Mouse (Mus musculus) lung, embryonic 16.5 days (tissue): ENCODE results near the gene Rpl38. TPM values are rescaled to one million over a fixed set of nuclear protein-coding genes. Genes with fewer than 3 reads are reported as not detected.

ENCODE experiments used
- ATAC-seq: fragments of 200-750 bp; cut with Nextera tagmentation; 2 replicates; pipeline ENCODE4 v1.8.0; 2017; ENCODE audit warnings: low read depth, mild to moderate bottlenecking, moderate library complexity
- H3K27ac ChIP-seq: fragments of 300-500 bp; sonication (generic); 2 replicates; pipeline ENCODE4 v1.5.1; 2014; ENCODE audit warnings: mild to moderate bottlenecking, control low read depth, low read length
- H3K27me3 ChIP-seq: fragments of 300-500 bp; sonication (generic); 2 replicates; pipeline ENCODE4 v1.6.1; 2014; ENCODE audit warnings: low read depth, low read length, mixed read lengths; ENCODE audit not compliant: control insufficient read depth, insufficient read depth
- H3K36me3 ChIP-seq: fragments of 300-500 bp; sonication (generic); 2 replicates; pipeline ENCODE4 v1.6.1; 2014; ENCODE audit warnings: low read length; ENCODE audit not compliant: control insufficient read depth, insufficient read depth
- H3K4me1 ChIP-seq: fragments of 300-500 bp; sonication (generic); replicated peaks from 2 replicates; pipeline ENCODE4 v1.6.1; 2014; ENCODE audit warnings: low read length, mixed read lengths; ENCODE audit not compliant: control insufficient read depth, insufficient read depth
- H3K4me2 ChIP-seq: fragments of 300-500 bp; sonication (generic); 2 replicates; pipeline ENCODE4 v1.6.1; 2014; ENCODE audit warnings: low read depth, low read length, control low read depth
- H3K4me3 ChIP-seq: fragments of 300-500 bp; sonication (generic); 2 replicates; pipeline ENCODE4 v1.5.1; 2014; ENCODE audit warnings: mild to moderate bottlenecking, low read length, control low read depth
- H3K9ac ChIP-seq: fragments of 300-500 bp; sonication (generic); 2 replicates; pipeline ENCODE4 v1.6.1; 2014; ENCODE audit warnings: low read length, control low read depth
- H3K9me3 ChIP-seq: fragments of 300-500 bp; sonication (generic); 2 replicates; pipeline ENCODE4 v1.6.1; 2016; ENCODE audit warnings: low read length; ENCODE audit not compliant: control insufficient read depth
- WGBS: fragments of 180-500 bp; shearing (Covaris S2); extraction: QIAGEN DNeasy Blood & Tissue Kit; methylation state at CpG from one replicate; pipeline ENCODE4 v1.1.7; 2014; 5-methylcytosine and 5-hydroxymethylcytosine counted together
- polyA plus RNA-seq: library from polyadenylated mRNA; unstranded; fragments of >200 nt; fragmentation: Nextera tagmentation; extraction: Ambion mirVana; gene quantifications from 2 replicates; pipeline ENCODE4 v1.2.1, GENCODE M21; 2015

The Rpl38 gene
- polyA plus RNA-seq, 1 experiment from 2014 or later = 914 TPM

GRCm38 (mm10) chr11:114638647-114639290, 29.6 kb upstream of the Rpl38 start:
- peaks cover 19% of the 10 kb centered on the region; the same call in 1 of the 2 replicates for H3K27me3 ChIP-seq
- H3K4me3 ChIP-seq = no peak overlapping the region
- H3K9ac ChIP-seq = no peak overlapping the region
- 72% methylated on average over 10 of the region's 10 CpGs for WGBS
- H3K36me3 ChIP-seq = no peaks in the 10 kb centered on the region
- H3K4me1 ChIP-seq = no peaks in the 10 kb centered on the region
- H3K27ac ChIP-seq = no peak overlapping the region
- H3K9me3 ChIP-seq = no peaks in the 10 kb centered on the region
- H3K4me2 ChIP-seq = no peak overlapping the region
- ATAC-seq = no peak

DNA sequence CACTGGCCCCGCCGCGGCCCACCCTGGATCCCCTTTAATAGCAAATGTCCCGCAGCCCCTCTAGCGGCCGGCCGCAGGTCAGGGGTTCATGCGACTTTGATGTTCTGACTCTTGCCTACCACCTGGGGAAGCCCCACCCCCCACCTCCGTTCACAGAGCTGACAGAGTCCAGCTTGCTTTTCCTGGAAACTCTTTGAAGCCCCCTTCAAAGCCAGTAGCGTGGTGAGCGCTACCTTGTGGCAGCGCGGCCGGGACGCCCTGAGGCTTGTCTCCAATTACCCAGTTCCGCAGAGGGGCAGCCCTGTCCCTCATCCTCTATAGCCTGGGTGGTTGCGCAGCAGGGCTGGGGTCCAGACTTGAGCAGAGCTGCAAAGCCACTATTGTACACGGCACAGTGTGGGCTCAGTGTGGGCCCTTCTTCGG, 28.6 kb upstream of the Rpl38 start:
- Histone ChIP-seq H3K27me3 (peaks cover 19% of the 10 kb centered on the region; the same call in 1 of the 2 replicates), H3K4me3 (no peak overlapping the region), H3K4me2 (no peak overlapping the region), H3K36me3 (no peaks in the 10 kb centered on the region), H3K4me1 (no peaks in the 10 kb centered on the region), H3K9ac (no peak overlapping the region), H3K27ac (no peak overlapping the region), H3K9me3 (no peaks in the 10 kb centered on the region)
- 11% methylated on average over 19 of the region's 19 CpGs for WGBS
- ATAC-seq = no peak

DNA sequence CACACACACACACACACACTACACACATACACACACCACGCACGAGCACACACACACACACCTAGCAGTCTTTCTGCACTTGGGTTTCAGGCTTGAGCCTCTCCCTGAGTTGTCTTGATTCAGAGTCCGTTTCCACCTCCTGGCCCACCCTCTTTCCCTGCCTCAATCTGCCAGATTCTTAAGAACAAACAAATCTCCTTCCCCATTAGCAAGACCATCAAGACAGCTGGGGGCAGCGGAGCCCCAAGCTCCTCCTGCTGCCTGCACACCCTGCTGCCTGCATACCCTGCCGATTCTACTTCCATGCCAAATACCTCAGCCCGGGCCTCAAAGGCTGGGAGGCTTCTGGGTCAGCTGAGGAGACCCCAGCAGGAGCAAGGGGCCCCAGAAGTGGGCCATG, 27.7 kb upstream of the Rpl38 start:
- Histone ChIP-seq H3K4me2 (no peak overlapping the region), H3K4me1 (no peaks in the 10 kb centered on the region), H3K9me3 (no peaks in the 10 kb centered on the region), H3K36me3 (no peaks in the 10 kb centered on the region), H3K9ac (no peak overlapping the region), H3K27ac (no peak overlapping the region), H3K4me3 (no peak overlapping the region), H3K27me3 (peaks cover 19% of the 10 kb centered on the region; the same call in 1 of the 2 replicates)
- no peak for ATAC-seq
- 34% methylated on average over 6 of the region's 6 CpGs for WGBS

DNA sequence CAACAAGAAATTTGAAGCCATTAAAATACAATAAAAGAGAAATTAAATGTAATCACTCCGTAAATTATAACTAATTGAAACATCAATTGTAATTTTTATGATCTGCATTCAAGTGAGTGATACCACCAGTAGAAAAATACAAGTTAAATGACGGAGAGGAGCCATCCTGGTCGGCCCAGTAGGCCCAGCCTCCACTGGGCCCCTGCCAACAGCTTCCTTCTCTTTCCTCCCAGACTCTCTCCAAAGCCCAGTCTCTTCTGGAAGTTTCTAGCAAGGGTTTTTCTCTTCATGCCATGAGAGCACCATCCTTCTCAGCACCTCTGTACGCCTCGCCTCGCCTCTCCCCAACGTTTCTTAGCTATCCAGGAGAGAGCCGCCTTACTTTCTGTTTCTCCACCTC, 27.2 kb upstream of the Rpl38 start:
- H3K4me1 ChIP-seq = no peaks in the 10 kb centered on the region
- 77% methylated on average over 8 of the region's 8 CpGs for WGBS
- no peak overlapping the region for H3K27ac ChIP-seq
- H3K9me3 ChIP-seq = no peaks in the 10 kb centered on the region; the same call in 1 of the 2 replicates
- no peak overlapping the region for H3K4me3 ChIP-seq
- H3K36me3 ChIP-seq = no peaks in the 10 kb centered on the region
- peaks cover 19% of the 10 kb centered on the region; the same call in 1 of the 2 replicates for H3K27me3 ChIP-seq
- no peak for ATAC-seq
- H3K9ac ChIP-seq = no peak overlapping the region
- H3K4me2 ChIP-seq = no peak overlapping the region

DNA sequence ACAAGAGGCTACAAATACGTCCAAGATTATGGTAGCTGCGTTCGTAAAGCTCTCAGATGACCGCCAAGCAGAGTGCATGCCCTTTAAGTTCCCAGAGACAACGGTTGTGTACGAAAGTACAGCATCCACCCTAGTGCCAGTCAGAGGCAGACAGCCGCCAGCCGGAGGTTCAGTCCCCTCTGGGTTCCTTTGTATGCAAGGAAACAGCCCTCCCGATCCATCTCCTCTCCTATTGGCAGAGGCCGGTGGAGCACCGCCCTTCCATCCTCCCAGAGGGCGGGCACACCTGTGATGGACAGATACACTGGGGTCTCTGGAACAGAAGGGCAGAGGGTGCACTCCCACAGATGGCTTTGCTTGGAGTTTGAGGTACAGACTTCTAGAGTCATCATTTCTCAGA, 26.1 kb upstream of the Rpl38 start:
- Histone ChIP-seq H3K27ac (no peak overlapping the region), H3K9ac (no peak overlapping the region), H3K4me3 (no peak overlapping the region), H3K4me1 (no peaks in the 10 kb centered on the region), H3K9me3 (peaks cover 5% of the 10 kb centered on the region; the same call in 1 of the 2 replicates), H3K36me3 (no peaks in the 10 kb centered on the region), H3K4me2 (no peak overlapping the region), H3K27me3 (peaks cover 18% of the 10 kb centered on the region; the same call in 1 of the 2 replicates)
- no peak for ATAC-seq
- WGBS = 64% methylated on average over 12 of the region's 12 CpGs

GRCm38 (mm10) chr11:114642926-114643325, 25.4 kb upstream of the Rpl38 start:
- Histone ChIP-seq H3K9ac (no peak overlapping the region), H3K27ac (no peak overlapping the region), H3K4me2 (no peak overlapping the region), H3K4me3 (no peak overlapping the region), H3K4me1 (no peaks in the 10 kb centered on the region), H3K36me3 (no peaks in the 10 kb centered on the region), H3K27me3 (peaks cover 12% of the 10 kb centered on the region; the same call in 1 of the 2 replicates), H3K9me3 (peaks cover 5% of the 10 kb centered on the region; the same call in 1 of the 2 replicates)
- WGBS = 70% methylated on average over 11 of the region's 11 CpGs
- ATAC-seq = no peak

DNA sequence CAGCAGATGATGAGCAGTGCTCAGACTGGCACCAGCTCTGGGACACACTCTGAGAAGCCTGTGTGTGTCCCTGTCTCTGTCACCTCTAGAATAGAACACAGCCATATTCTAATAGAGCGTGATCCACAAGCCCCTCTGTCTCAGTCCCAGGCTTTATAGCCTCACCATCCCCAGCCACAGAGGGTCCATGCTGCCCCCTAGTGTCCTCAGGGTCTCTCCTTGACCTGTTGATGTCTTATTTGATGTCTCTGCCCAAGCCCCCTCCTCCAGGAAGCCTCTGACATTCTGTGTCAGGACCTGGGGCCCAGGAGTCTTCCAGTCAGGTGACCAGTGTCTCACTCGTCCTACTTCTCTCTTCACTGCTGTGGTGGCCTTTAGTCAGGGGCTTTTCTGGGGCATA, 24.2 kb upstream of the Rpl38 start:
- Histone ChIP-seq H3K4me1 (no peaks in the 10 kb centered on the region), H3K9me3 (peaks cover 5% of the 10 kb centered on the region; the same call in 1 of the 2 replicates), H3K27me3 (peaks cover 6% of the 10 kb centered on the region; the same call in 1 of the 2 replicates), H3K4me2 (no peak overlapping the region), H3K9ac (no peak overlapping the region), H3K4me3 (no peak overlapping the region), H3K36me3 (no peaks in the 10 kb centered on the region), H3K27ac (no peak overlapping the region)
- no peak for ATAC-seq
- WGBS = 47% methylated on average over 2 of the region's 2 CpGs

DNA sequence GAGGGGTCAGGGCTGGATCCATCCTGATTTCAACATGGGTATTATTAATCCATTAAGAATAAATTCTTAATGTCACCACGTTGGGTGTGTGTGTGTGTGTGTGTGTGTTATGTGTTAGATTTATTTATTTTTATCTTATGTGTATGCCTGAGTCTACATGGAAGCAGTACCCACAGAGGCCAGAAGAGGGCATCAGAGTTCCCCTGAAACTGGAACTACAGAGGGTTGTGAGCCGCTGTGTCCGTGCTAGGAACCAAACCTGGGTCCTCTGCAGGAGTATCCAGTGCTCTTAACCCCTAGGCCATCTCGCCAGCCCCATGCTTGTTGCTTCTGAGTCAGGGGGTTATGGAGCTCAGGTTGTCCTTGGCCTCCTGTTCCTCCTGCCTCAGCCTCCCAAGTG, 18.8 kb upstream of the Rpl38 start:
- Histone ChIP-seq H3K27ac (no peak overlapping the region), H3K4me3 (no peak overlapping the region), H3K4me1 (no peaks in the 10 kb centered on the region), H3K36me3 (no peaks in the 10 kb centered on the region), H3K9me3 (peaks cover 5% of the 10 kb centered on the region; the same call in 1 of the 2 replicates), H3K27me3 (no peaks in the 10 kb centered on the region), H3K4me2 (no peak overlapping the region), H3K9ac (no peak overlapping the region)
- no peak for ATAC-seq
- 59% methylated on average over 4 of the region's 4 CpGs for WGBS

DNA sequence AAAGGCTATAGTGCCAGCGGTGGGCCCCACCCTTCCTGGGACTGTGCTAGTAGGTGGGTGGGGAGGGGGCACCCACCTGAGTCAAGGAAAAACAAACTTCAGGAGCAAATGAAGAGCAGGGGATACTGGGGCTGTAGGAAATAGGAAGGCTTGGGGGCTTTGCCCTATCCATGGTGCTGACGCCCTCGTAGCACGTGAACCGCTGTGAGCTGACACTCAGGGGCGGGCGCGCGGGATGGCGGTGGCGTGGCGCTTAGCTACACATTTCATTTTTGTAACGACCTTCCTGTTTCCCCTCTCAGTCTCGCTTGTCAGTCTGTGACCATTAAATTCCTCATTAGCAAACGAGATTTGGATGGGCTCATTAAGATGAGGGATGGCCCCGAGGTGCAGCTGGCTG, 15.8 kb upstream of the Rpl38 start:
- Histone ChIP-seq H3K4me1 (no peaks in the 10 kb centered on the region), H3K9ac (no peak overlapping the region), H3K4me2 (no peak overlapping the region), H3K9me3 (no peaks in the 10 kb centered on the region), H3K27me3 (peaks cover 3% of the 10 kb centered on the region; the same call in 1 of the 2 replicates), H3K27ac (no peak overlapping the region), H3K4me3 (no peak overlapping the region), H3K36me3 (no peaks in the 10 kb centered on the region)
- ATAC-seq = no peak
- WGBS = 4% methylated on average over 16 of the region's 16 CpGs
